Comparison of ENCODE assay signal across 8 mouse cellular contexts in genomic region chr19:10101341-10102053, GRCm38 (mm10). TPM values are rescaled to one million over a fixed set of nuclear protein-coding genes. Genes with fewer than 3 reads are reported as not detected.
DNase-seq lines count a peak whose midpoint lies in the region; ATAC-seq lines count a peak whose summit lies in the region.

Gene Fads2, minus strand, starts transcription at chr19:10101746.

- H3K4me2 ChIP-seq in forebrain, embryonic 12.5 days: peak within 1 kb of the TSS; percentile 92
- peak within 1 kb of the TSS; percentile 86 for H3K4me2 ChIP-seq in heart, embryonic 16.5 days (ENCODE audit: low read depth, low read length)
- H3K4me2 ChIP-seq in liver, embryonic 15.5 days: peak within 1 kb of the TSS; percentile 96
- peak within 1 kb of the TSS; percentile 91 for H3K4me2 ChIP-seq in neural tube, embryonic 14.5 days (ENCODE audit: low read depth, low read length)

- under 1% methylated on average over 53 of the region's 57 CpGs for WGBS in forebrain, embryonic 12.5 days
- WGBS in heart, embryonic 16.5 days: under 1% methylated on average over 57 of the region's 57 CpGs
- WGBS in liver, embryonic 15.5 days (ENCODE audit: insufficient replicate concordance): under 1% methylated on average over 57 of the region's 57 CpGs
- WGBS in neural tube, embryonic 14.5 days: under 1% methylated on average over 53 of the region's 57 CpGs

- H3K27me3 ChIP-seq in forebrain, embryonic 12.5 days: no peaks in the 10 kb centered on the region
- no peaks in the 10 kb centered on the region for H3K27me3 ChIP-seq in heart, embryonic 16.5 days (ENCODE audit: control insufficient read depth, insufficient read depth, low read length)
- H3K27me3 ChIP-seq in liver, embryonic 15.5 days: no peaks in the 10 kb centered on the region
- H3K27me3 ChIP-seq in neural tube, embryonic 14.5 days (ENCODE audit: control insufficient read depth, insufficient read depth, low read length): no peaks in the 10 kb centered on the region

- peak; percentile 26 for DNase-seq in CD4-positive helper T cell, adult 2 months (ENCODE audit: low read depth, low spot score)
- DNase-seq in c-Kit-positive CD71-positive TER-119-negative erythroid progenitor cells, embryonic 14.5 days (ENCODE audit: low read depth): peak; percentile 72
- DNase-seq in kidney, postnatal 4 days: peak; percentile 93 to 96
- DNase-seq in testis, postnatal 10 days (ENCODE audit: low spot score): peak; percentile 93

- H3K4me1 ChIP-seq in forebrain, embryonic 12.5 days: peaks cover 50% of the 10 kb centered on the region
- H3K4me1 ChIP-seq in heart, embryonic 16.5 days (ENCODE audit: control insufficient read depth, insufficient read depth, low read length): peaks cover 4% of the 10 kb centered on the region; the same call in 1 of the 2 replicates
- peaks cover 86% of the 10 kb centered on the region for H3K4me1 ChIP-seq in liver, embryonic 15.5 days (replicated peaks)
- peaks cover 41% of the 10 kb centered on the region for H3K4me1 ChIP-seq in neural tube, embryonic 14.5 days (ENCODE audit: control insufficient read depth, insufficient read depth, low read length)

- no peaks in the 10 kb centered on the region for H3K9me3 ChIP-seq in forebrain, embryonic 12.5 days
- H3K9me3 ChIP-seq in heart, embryonic 16.5 days (replicated peaks; ENCODE audit: control insufficient read depth, low read length): no peaks in the 10 kb centered on the region
- H3K9me3 ChIP-seq in liver, embryonic 15.5 days (replicated peaks): no peaks in the 10 kb centered on the region
- H3K9me3 ChIP-seq in neural tube, embryonic 14.5 days (ENCODE audit: control insufficient read depth, low read length): no peaks in the 10 kb centered on the region

- peak; percentile 96 for ATAC-seq in forebrain, embryonic 12.5 days (ENCODE audit: low FRiP score)
- ATAC-seq in heart, embryonic 16.5 days (replicated peaks; ENCODE audit: extremely low read depth, insufficient read depth, low FRiP score): peak; percentile 89
- peak; percentile 84 for ATAC-seq in liver, embryonic 15.5 days (ENCODE audit: insufficient read depth)
- ATAC-seq in neural tube, embryonic 14.5 days (ENCODE audit: low read depth): peak; percentile 96

- peak within 1 kb of the TSS; percentile 90 for H3K9ac ChIP-seq in forebrain, embryonic 12.5 days
- H3K9ac ChIP-seq in heart, embryonic 16.5 days (ENCODE audit: low read length): peak within 1 kb of the TSS; percentile 77
- H3K9ac ChIP-seq in liver, embryonic 15.5 days: peak within 1 kb of the TSS; percentile 65
- peak within 1 kb of the TSS; percentile 71 for H3K9ac ChIP-seq in neural tube, embryonic 14.5 days (replicated peaks; ENCODE audit: low read depth, low read length)

- H3K36me3 ChIP-seq in forebrain, embryonic 12.5 days (replicated peaks): peaks cover 12% of the 10 kb centered on the region
- no peaks in the 10 kb centered on the region for H3K36me3 ChIP-seq in heart, embryonic 16.5 days (ENCODE audit: control insufficient read depth, insufficient read depth)
- peaks cover 11% of the 10 kb centered on the region; the same call in 1 of the 2 replicates for H3K36me3 ChIP-seq in liver, embryonic 15.5 days (replicated peaks)
- no peaks in the 10 kb centered on the region for H3K36me3 ChIP-seq in neural tube, embryonic 14.5 days (ENCODE audit: control insufficient read depth, insufficient read depth, low read length)

- peak within 1 kb of the TSS; percentile 73 for H3K4me3 ChIP-seq in forebrain, embryonic 12.5 days (replicated peaks)
- H3K4me3 ChIP-seq in heart, embryonic 16.5 days (ENCODE audit: low read length): peak within 1 kb of the TSS; percentile 77
- H3K4me3 ChIP-seq in liver, embryonic 15.5 days (replicated peaks): peak within 1 kb of the TSS; percentile 72
- peak within 1 kb of the TSS; percentile 82 for H3K4me3 ChIP-seq in neural tube, embryonic 14.5 days (ENCODE audit: low read depth, low read length)

- peak within 1 kb of the TSS; percentile 98 for H3K27ac ChIP-seq in forebrain, embryonic 12.5 days
- H3K27ac ChIP-seq in heart, embryonic 16.5 days (ENCODE audit: low read length): peak within 1 kb of the TSS; percentile 74
- H3K27ac ChIP-seq in liver, embryonic 15.5 days (replicated peaks): peak within 1 kb of the TSS; percentile 68
- H3K27ac ChIP-seq in neural tube, embryonic 14.5 days (ENCODE audit: low read depth, low read length): peak within 1 kb of the TSS; percentile 95

RNA-seq across cellular contexts. Expression of gene Fads2, which starts in this region (rescaled TPM):
- polyA plus RNA-seq in forebrain, embryonic 12.5 days (2016; fragmentation: Nextera tagmentation; extraction: Ambion mirVana): 184 and 187 TPM in 2 replicates
- polyA plus RNA-seq in heart, embryonic 16.5 days (2015; fragmentation: Nextera tagmentation; extraction: Ambion mirVana): 31.5 and 31.7 TPM in 2 replicates
- polyA plus RNA-seq in liver, embryonic 15.5 days (2015; fragmentation: Nextera tagmentation; extraction: Ambion mirVana): 89.7 and 102 TPM in 2 replicates
- polyA plus RNA-seq in neural tube, embryonic 14.5 days (2014; fragmentation: Nextera tagmentation; extraction: Ambion mirVana): 48.5 and 55.3 TPM in 2 replicates

Comparison
In these comparisons a context has a peak if more than half of its experiments do, and no peak if none do; other contexts are left out.
1. Peak in every context shown above with its lines: DNase-seq, ATAC-seq, H3K4me3 ChIP-seq and H3K27ac ChIP-seq.
2. DNase-seq: peak in every context shown above with its lines; median percentile 94 in kidney, postnatal 4 days; 93 in testis, postnatal 10 days; 72 in c-Kit-positive CD71-positive TER-119-negative erythroid progenitor cells, embryonic 14.5 days; 26 in CD4-positive helper T cell, adult 2 months.